Mouse (Mus musculus): ENCODE measurements around the gene Actg2. TPM values are rescaled to one million over a fixed set of nuclear protein-coding genes. Genes with fewer than 3 reads are reported as not detected.

The Actg2 gene
- polyA plus RNA-seq, 1 experiment: 80.1 TPM

- Histone ChIP-seq H3K4me2 (ENCODE audit: low read depth) (no peak overlapping the region), H3K27me3 (ENCODE audit: control insufficient read depth, insufficient read depth, insufficient read length) (no peaks in the 10 kb centered on the region), H3K79me2 (ENCODE audit: control insufficient read depth, insufficient read depth) (peaks cover 11% of the 10 kb centered on the region), H3ac (ENCODE audit: control insufficient read depth, insufficient read length) (no peak overlapping the region), H3K4me3 (no peak overlapping the region), H3K36me3 (ENCODE audit: control insufficient read depth, insufficient read depth) (no peaks in the 10 kb centered on the region)
- TF ChIP-seq POLR2AphosphoS2 (IDR thresholded peaks at IDR 0.05; ENCODE audit: insufficient read length, low read depth): no peak
- no peak for TF ChIP-seq USF1 (IDR thresholded peaks at IDR 0.05; ENCODE audit: low read depth)
- TF ChIP-seq REST (IDR thresholded peaks at IDR 0.05; ENCODE audit: insufficient read depth, insufficient read length): no peak
- TF ChIP-seq SRF (IDR thresholded peaks at IDR 0.05; ENCODE audit: control insufficient read depth, insufficient read length, low read depth): no peak
- no peak for TF ChIP-seq MYOG (IDR thresholded peaks at IDR 0.05; ENCODE audit: control insufficient read depth in 1 of 3, insufficient read depth in 1 of 3, insufficient read length in 2 of 3, low read depth in 2 of 3)
- no peak for TF ChIP-seq E2F4 (IDR thresholded peaks at IDR 0.05; ENCODE audit: insufficient read depth)
- no peak for TF ChIP-seq TCF12 (IDR thresholded peaks at IDR 0.05; ENCODE audit: insufficient read depth, poor library complexity, severe bottlenecking)
- no peak for TF ChIP-seq POLR2A (IDR thresholded peaks at IDR 0.05; ENCODE audit: insufficient read length, low read depth)
These were observed 3.5 kb downstream of the Actg2 start for GRCm38 (mm10) chr6:83532608-83533007.

- Histone ChIP-seq H3K4me2 (ENCODE audit: low read depth) (no peak overlapping the region), H3K4me3 (no peak overlapping the region), H3ac (ENCODE audit: control insufficient read depth, insufficient read length) (no peak overlapping the region), H3K79me2 (ENCODE audit: control insufficient read depth, insufficient read depth) (no peaks in the 10 kb centered on the region), H3K27me3 (ENCODE audit: control insufficient read depth, insufficient read depth, insufficient read length) (no peaks in the 10 kb centered on the region), H3K36me3 (ENCODE audit: control insufficient read depth, insufficient read depth) (no peaks in the 10 kb centered on the region)
- no peak for TF ChIP-seq USF1 (IDR thresholded peaks at IDR 0.05; ENCODE audit: low read depth)
- no peak for TF ChIP-seq REST (IDR thresholded peaks at IDR 0.05; ENCODE audit: insufficient read depth, insufficient read length)
- no peak for TF ChIP-seq MYOG (IDR thresholded peaks at IDR 0.05; ENCODE audit: control insufficient read depth in 1 of 3, insufficient read depth in 1 of 3, insufficient read length in 2 of 3, low read depth in 2 of 3)
- no peak for TF ChIP-seq SRF (IDR thresholded peaks at IDR 0.05; ENCODE audit: control insufficient read depth, insufficient read length, low read depth)
These were observed 12.9 kb downstream of the Actg2 start for GRCm38 (mm10) chr6:83523194-83523593.

GRCm38 (mm10) chr6:83521784-83522183, 14.3 kb downstream of the Actg2 start:
- H3K4me3 ChIP-seq: no peak overlapping the region
- no peak overlapping the region for H3ac ChIP-seq (ENCODE audit: control insufficient read depth, insufficient read length)
- H3K36me3 ChIP-seq (ENCODE audit: control insufficient read depth, insufficient read depth): no peaks in the 10 kb centered on the region
- H3K79me2 ChIP-seq (ENCODE audit: control insufficient read depth, insufficient read depth): no peaks in the 10 kb centered on the region
- TF ChIP-seq MYOD1 (IDR thresholded peaks at IDR 0.05; ENCODE audit: control insufficient read depth in 1 of 3, insufficient read length in 2 of 3, low read depth in 2 of 3) (no peak), USF1 (IDR thresholded peaks at IDR 0.05; ENCODE audit: low read depth) (no peak)
- H3K4me2 ChIP-seq (ENCODE audit: low read depth): no peak overlapping the region
- H3K27me3 ChIP-seq (ENCODE audit: control insufficient read depth, insufficient read depth, insufficient read length): no peaks in the 10 kb centered on the region

GRCm38 (mm10) chr6:83518637-83519036, 17.4 kb downstream of the Actg2 start:
- Histone ChIP-seq H3ac (ENCODE audit: control insufficient read depth, insufficient read length) (no peak overlapping the region), H3K27me3 (ENCODE audit: control insufficient read depth, insufficient read depth, insufficient read length) (no peaks in the 10 kb centered on the region), H3K36me3 (ENCODE audit: control insufficient read depth, insufficient read depth) (no peaks in the 10 kb centered on the region), H3K79me2 (ENCODE audit: control insufficient read depth, insufficient read depth) (no peaks in the 10 kb centered on the region), H3K4me3 (no peak overlapping the region), H3K4me2 (ENCODE audit: low read depth) (no peak overlapping the region)
- TF ChIP-seq POLR2AphosphoS2 (IDR thresholded peaks at IDR 0.05; ENCODE audit: insufficient read length, low read depth) (no peak), REST (IDR thresholded peaks at IDR 0.05; ENCODE audit: insufficient read depth, insufficient read length) (no peak), MYOG (IDR thresholded peaks at IDR 0.05; ENCODE audit: control insufficient read depth in 1 of 3, insufficient read depth in 1 of 3, insufficient read length in 2 of 3, low read depth in 2 of 3) (no peak), TCF3 (IDR thresholded peaks at IDR 0.05; ENCODE audit: insufficient read length, low read depth) (no peak), SRF (IDR thresholded peaks at IDR 0.05; ENCODE audit: control insufficient read depth, insufficient read length, low read depth) (no peak), E2F4 (IDR thresholded peaks at IDR 0.05; ENCODE audit: insufficient read depth) (no peak)

- no peak overlapping the region for H3ac ChIP-seq (ENCODE audit: control insufficient read depth, insufficient read length)
- no peaks in the 10 kb centered on the region for H3K27me3 ChIP-seq (ENCODE audit: control insufficient read depth, insufficient read depth, insufficient read length)
- H3K4me3 ChIP-seq: no peak overlapping the region
- H3K4me2 ChIP-seq (ENCODE audit: low read depth): no peak overlapping the region
- no peaks in the 10 kb centered on the region for H3K79me2 ChIP-seq (ENCODE audit: control insufficient read depth, insufficient read depth)
- no peak for TF ChIP-seq USF1 (IDR thresholded peaks at IDR 0.05; ENCODE audit: low read depth)
- TF ChIP-seq MYOD1 (IDR thresholded peaks at IDR 0.05; ENCODE audit: control insufficient read depth in 1 of 3, insufficient read length in 2 of 3, low read depth in 2 of 3): no peak
- no peak for TF ChIP-seq POLR2A (IDR thresholded peaks at IDR 0.05; ENCODE audit: insufficient read length, low read depth)
- no peak for TF ChIP-seq TCF3 (IDR thresholded peaks at IDR 0.05; ENCODE audit: insufficient read length, low read depth)
- TF ChIP-seq CEBPB (IDR thresholded peaks at IDR 0.05; ENCODE audit: insufficient read depth, poor library complexity, severe bottlenecking): no peak
- TF ChIP-seq SRF (IDR thresholded peaks at IDR 0.05; ENCODE audit: control insufficient read depth, insufficient read length, low read depth): no peak
- TF ChIP-seq TCF12 (IDR thresholded peaks at IDR 0.05; ENCODE audit: insufficient read depth, poor library complexity, severe bottlenecking): no peak
- no peak for TF ChIP-seq REST (IDR thresholded peaks at IDR 0.05; ENCODE audit: insufficient read depth, insufficient read length)
- TF ChIP-seq MAX (IDR thresholded peaks at IDR 0.05; ENCODE audit: low read depth): no peak
- TF ChIP-seq E2F4 (IDR thresholded peaks at IDR 0.05; ENCODE audit: insufficient read depth): no peak
- TF ChIP-seq POLR2AphosphoS2 (IDR thresholded peaks at IDR 0.05; ENCODE audit: insufficient read length, low read depth): no peak
- TF ChIP-seq MYOG (IDR thresholded peaks at IDR 0.05; ENCODE audit: control insufficient read depth in 1 of 3, insufficient read depth in 1 of 3, insufficient read length in 2 of 3, low read depth in 2 of 3): no peak
- no peaks in the 10 kb centered on the region for H3K36me3 ChIP-seq (ENCODE audit: control insufficient read depth, insufficient read depth)
These were observed 20.9 kb downstream of the Actg2 start for GRCm38 (mm10) chr6:83515172-83515571.
